Mouse (Mus musculus) spleen, postnatal 10 days (tissue): ENCODE data around the gene Prp2.
"Not testable (repeated sequence)": the region's sequence is repeated elsewhere in the genome, so short reads cannot be mapped to it uniquely, and the experiment has no call there.

Source experiments
- DNase-seq, 2 experiments: peaks; one replicate each; pipeline ENCODE4 v3.0.0; 2021 to 2022; ENCODE audit warnings: low spot score in 2 of 2

Prp2 gene

GRCm38 (mm10) chr6:132595613-132596012 is at the start of gene Prp2:
TSS of gene Prp2 (plus strand) at chr6:132595913.
- not testable (repeated sequence) for DNase-seq

- not testable (repeated sequence) for DNase-seq
Measured at GRCm38 (mm10) chr6:132569509-132569908, 26.2 kb upstream of the Prp2 start, which contains the start of gene Prh1. TSS of gene Prh1 (plus strand) at chr6:132569809.

GRCm38 (mm10) chr6:132649399-132649798 is 53.7 kb downstream of the Prp2 start:
- DNase-seq: no peak
